Mouse (Mus musculus): ENCODE data around the gene Gemin5. TPM values are rescaled to one million over a fixed set of nuclear protein-coding genes. Genes with fewer than 3 reads are reported as not detected.
"Not testable (repeated sequence)": the region's sequence is repeated elsewhere in the genome, so short reads cannot be mapped to it uniquely, and the experiment has no call there.

The Gemin5 gene
- total RNA-seq, 2 experiments from 2014 or later: 8.7 to 10.0 TPM

GRCm38 (mm10) chr11:58107664-58108337 lies 60.5 kb downstream of the Gemin5 start:
- no peak for DNase-seq

GRCm38 (mm10) chr11:58107009-58107408 lies 61.3 kb downstream of the Gemin5 start:
- no peak for DNase-seq

GRCm38 (mm10) chr11:58104351-58104791 lies 64.0 kb downstream of the Gemin5 start:
- DNase-seq: no peak

GRCm38 (mm10) chr11:58103697-58104306 lies 64.5 kb downstream of the Gemin5 start, which contains the start of gene Cnot8:
Gene Cnot8, plus strand, starts transcription at chr11:58104153.
- DNase-seq: peak; percentile 99 to 100

- DNase-seq: no peak
These were observed 65.0 kb downstream of the Gemin5 start for GRCm38 (mm10) chr11:58103344-58103653.

- peak in 1 of 2 experiments; percentile 17 for DNase-seq
These were observed 65.6 kb downstream of the Gemin5 start for GRCm38 (mm10) chr11:58102581-58103343.

- no peak for DNase-seq
These were observed 66.2 kb downstream of the Gemin5 start for GRCm38 (mm10) chr11:58102146-58102545.

DNA sequence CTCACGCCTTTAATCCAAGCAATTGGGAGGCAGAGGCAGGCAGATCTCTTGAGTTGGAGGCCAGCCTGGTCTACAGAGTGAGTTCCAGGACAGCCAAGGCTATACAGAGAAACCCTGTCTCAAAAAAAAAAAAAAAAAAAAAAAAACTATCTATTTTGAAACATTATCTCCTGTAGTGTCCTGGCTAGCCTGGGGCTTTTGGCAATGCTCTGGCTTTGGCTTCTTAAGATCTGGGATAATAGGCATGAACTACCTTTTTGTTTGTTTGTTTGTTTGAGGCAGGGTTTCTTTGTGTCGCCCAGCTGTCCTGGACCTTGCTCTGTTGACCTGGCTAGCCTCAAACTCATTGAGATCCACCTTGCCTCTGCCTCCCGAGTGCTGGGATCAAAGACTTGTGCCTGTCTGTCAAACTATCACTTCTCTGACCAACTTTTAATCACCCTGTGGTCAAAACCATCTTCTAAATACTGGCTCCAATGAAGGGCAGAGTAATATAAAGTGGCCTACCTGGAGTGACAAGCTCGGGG lies 67.1 kb downstream of the Gemin5 start:
- DNase-seq: no peak

GRCm38 (mm10) chr11:58100006-58100405 lies 68.3 kb downstream of the Gemin5 start:
- DNase-seq: no peak

GRCm38 (mm10) chr11:58098366-58098720 lies 70.0 kb downstream of the Gemin5 start:
- DNase-seq: not testable (repeated sequence)

DNA sequence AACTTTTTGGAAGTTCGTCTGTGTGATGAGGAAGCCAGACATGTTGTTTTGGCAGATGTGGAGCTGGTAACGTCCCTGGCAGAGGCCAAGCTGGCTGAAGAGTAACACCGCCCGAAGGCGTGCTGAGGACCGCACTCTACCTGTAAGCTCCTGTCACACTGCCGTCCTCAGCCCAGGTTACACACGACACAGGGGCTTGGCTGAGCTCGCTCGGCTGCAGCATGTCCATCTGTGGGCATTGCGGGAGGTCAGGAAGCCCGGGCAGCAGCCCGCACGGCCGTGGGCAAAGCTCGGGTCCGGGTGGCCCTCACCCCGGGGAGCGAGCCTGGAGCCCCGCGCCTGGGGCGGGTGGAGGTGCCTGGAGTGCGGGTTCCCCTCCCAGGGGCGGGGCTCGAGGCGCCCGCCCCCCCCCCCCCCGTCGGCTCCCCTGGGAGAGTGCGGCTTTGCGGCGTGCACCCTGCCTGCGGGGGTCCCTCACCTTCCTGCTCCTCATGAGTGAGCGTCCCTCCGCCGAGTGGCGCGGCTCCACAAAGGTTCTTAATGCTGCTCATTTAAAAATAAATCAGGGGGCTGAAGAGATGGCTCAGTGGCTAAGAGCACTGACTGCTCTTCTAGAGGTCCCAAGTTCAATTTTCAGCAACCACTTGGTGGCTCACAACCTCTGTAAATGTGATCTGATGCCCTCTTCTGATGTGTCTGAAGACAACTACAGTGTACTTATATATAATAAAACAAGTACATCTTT lies 70.5 kb downstream of the Gemin5 start:
- peak; percentile 23 to 41 for DNase-seq

DNA sequence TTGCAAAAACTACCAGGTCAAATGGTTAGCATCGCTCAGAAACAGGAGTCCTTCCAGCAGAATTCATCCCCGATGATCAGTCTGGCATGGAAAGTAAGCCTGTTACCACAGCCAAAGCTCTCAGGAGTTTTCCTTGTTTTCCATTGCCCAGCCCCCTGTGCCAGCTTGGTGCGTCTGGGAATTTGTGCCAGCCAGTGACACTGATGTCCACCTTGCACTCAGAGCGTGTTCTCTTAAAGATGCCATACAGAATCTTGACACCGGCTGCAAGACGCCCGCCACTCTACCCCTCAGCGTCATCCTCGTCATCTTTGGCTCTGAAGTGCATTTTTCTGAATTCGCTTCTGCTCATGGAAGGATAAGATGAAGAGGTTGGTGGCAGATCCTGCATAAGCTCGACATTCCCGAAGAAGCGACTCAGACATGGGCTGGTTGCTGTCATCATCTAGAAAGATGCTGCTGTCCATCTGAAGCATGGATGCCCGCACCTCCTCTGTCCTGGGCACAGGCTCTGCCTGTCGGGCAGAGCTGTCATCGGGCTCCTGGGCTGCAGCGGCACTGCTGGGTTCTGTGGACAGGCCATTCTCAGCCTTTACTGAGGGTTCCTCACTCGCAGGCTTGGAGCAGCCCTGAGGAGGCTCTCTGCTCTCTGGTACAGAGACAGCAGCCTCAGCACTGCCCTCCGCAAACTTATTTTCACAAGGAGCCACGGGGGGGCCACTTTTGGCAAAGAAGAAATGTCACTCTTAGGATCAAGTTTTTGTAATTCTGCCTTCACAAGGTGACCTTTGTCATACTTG lies 71.3 kb downstream of the Gemin5 start:
- DNase-seq: peak in 1 of 2 experiments; percentile 13

- DNase-seq: no peak
These were observed 72.2 kb downstream of the Gemin5 start for GRCm38 (mm10) chr11:58096160-58096559.

DNA sequence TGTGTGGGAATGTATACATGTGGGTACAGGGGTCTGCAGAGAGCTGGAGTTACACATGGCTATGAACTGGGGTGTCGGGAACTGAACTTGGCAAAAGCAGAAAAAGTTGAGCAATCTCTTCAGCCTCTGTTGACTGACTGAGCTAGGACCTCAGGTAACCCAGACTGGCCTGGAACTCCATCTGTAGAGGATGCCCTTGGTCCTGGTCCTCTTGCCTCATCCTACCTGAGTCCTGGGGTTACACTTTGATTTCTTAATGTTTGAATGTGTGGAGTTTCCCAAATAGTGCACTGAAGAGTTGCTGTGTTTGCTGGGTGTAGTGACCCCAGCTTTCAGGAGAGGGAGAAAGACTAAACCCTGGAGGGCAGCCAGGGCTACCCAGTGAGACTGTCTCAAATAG lies 72.8 kb downstream of the Gemin5 start:
- DNase-seq: no peak

DNA sequence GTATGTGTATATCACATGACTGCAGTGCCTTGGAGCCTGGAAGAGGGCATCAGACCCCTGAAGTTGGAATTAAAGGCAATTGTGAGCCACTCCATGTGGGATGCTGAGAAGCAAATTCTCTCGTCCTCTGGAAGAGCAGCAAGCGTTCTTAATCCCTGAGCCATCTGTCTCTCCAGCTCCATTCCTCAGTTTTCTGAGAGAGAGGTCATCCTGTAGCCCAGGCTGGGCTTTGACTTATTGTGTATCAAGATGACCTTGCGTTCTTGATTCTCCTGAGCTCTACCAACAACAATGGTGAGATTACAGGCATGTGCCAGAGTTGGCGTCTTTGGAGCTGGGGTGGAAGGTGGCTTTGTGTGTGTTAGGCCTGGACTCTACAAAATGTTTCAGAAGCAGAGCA lies 73.6 kb downstream of the Gemin5 start:
- DNase-seq: no peak

DNA sequence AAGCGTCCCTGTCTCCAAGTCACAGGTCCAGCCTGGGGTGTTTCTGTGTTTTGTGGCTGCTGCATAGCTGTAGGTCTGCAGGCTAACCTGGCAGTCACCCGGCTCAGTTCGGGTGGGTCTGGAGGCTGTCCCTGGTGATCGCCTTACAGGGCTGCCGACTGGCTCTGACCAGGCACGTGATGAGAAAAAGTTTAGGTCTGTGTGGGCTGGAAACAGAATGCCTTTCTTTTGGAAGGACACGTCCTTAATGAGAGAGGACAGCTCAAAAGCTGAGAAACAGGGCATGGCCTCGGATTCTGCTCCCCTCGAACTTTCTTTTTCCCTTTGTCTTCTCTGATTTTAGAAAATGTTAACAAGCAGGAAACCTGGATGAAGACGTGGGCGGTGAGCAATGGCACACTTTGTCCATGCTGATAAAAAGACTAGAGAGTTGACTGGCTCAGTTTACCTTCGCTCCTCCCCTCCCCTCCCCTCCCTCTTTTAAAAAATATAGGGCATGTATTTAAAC lies 75.3 kb downstream of the Gemin5 start, which contains the start of gene Gm12248:
Gene Gm12248 (minus strand): TSS at position 114 of the 508 bp plus-strand sequence.
- peak; percentile 65 to 72 for DNase-seq

GRCm38 (mm10) chr11:58092541-58092940 lies 75.8 kb downstream of the Gemin5 start:
- DNase-seq: peak in 1 of 2 experiments; percentile 19

DNA sequence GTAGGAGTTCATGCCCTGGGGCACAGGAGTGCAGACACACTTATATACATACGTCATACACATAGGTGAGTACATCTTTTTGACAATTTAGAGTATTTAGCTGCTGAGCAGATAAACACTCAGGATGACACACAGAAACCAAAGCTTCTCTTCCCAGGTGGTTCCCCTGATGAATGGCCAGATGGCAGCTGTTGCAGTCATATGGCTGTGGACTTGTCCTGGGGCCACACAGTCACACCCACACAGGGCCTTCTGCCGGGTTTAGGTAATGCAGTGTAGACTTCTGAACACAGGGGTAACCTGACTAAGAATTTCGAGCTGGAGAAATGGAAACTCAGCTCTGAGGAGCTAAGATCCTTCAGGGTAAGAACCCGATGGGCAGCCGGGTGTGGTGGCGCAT lies 86.6 kb downstream of the Gemin5 start:
- DNase-seq: no peak

GRCm38 (mm10) chr11:58077270-58077669 lies 91.1 kb downstream of the Gemin5 start:
- no peak for DNase-seq

DNA sequence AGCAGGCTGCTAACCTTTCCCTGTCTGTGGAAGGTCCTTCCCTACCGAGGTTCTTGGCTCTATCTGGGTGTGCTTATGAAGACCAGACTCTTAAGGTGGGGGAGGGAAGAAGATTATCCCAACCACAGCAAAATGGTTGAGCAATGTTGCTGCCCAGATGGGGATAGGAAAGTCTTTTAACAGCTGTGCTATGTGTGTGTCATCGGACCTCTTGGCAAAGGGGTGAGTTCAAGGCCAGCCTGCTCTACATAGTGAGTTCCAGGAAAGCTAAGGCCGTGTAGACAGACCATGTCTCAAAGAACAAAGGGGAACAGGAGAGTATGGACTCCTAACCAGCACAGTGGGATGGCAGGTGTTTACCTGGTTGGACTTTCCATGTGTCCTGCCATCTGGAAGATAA lies 95.4 kb downstream of the Gemin5 start:
- DNase-seq: no peak

All from heart, adult 18-20 months (tissue).